Mouse (Mus musculus): ENCODE measurements around the gene Mybpc2. TPM values are rescaled to one million over a fixed set of nuclear protein-coding genes. Genes with fewer than 3 reads are reported as not detected.

Gene Mybpc2
- polyA plus RNA-seq, 1 experiment, result not detected

DNA sequence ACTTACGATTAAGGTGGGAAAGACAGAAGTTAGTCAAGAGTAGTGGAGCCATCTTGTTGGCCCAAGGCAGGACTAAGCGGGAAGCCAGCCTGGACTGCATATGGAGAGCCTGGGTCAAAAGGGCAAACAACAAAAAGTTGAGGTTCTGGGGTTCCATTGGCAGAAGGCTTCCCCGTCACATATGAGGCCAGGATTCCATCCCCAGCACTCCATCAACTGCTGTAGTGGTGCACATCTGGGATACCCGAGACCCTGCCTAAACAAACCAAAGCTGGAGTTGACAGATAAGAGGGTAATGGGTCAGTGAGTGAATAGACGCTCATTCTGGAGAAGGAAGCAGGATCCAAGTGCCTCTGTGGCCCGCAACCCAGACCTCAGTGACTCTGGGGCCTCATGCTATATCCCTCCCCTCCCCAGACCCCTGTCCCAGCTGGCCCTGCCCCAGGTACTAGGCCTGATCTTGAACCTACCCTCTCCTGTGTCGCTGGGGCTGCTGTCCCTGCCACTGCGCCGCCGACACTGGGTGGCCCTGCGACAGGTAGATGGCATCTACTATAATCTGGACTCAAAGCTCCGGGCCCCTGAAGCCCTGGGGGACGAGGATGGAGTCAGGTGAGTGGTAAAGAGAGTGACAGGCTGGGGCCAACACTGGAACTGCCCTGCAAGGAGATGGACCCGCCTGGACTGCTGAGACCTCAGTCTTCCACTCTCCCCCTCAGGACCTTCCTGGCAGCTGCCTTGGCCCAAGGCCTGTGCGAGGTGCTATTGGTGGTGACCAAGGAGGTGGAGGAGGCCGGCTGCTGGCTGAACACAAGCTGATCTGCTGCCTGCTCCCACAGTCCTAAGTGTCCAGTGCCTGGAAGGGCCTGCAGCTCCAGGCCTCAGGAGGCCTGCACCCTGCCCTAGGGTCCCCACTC lies 53.5 kb downstream of the Mybpc2 start:
- TF ChIP-seq CTCF (IDR thresholded peaks at IDR 0.05; ENCODE audit: control insufficient read depth, insufficient read depth, insufficient read length) (no peak), CEBPB (IDR thresholded peaks at IDR 0.05; ENCODE audit: low read depth) (no peak), MAX (IDR thresholded peaks at IDR 0.05) (no peak), FOSL1 (IDR thresholded peaks at IDR 0.05; ENCODE audit: insufficient read depth, low read length, poor library complexity, severe bottlenecking) (no peak), MYOD1 (IDR thresholded peaks at IDR 0.05; ENCODE audit: control insufficient read depth, insufficient read length, low read depth) (no peak), USF1 (IDR thresholded peaks at IDR 0.05; ENCODE audit: low read depth) (no peak), MYOG (IDR thresholded peaks at IDR 0.05; ENCODE audit: control insufficient read depth, extremely low read depth, insufficient read length) (no peak)
- Histone ChIP-seq H3K4me3 (ENCODE audit: insufficient read depth, poor library complexity, severe bottlenecking) (no peak overlapping the region), H3K36me3 (ENCODE audit: control insufficient read depth, insufficient read depth) (no peaks in the 10 kb centered on the region), H3K79me2 (ENCODE audit: control insufficient read depth, insufficient read depth) (no peaks in the 10 kb centered on the region), H3K79me3 (ENCODE audit: low read depth) (no peaks in the 10 kb centered on the region), H3ac (ENCODE audit: control insufficient read depth, insufficient read length, low read depth) (no peak overlapping the region), H3K27me3 (ENCODE audit: control insufficient read depth, insufficient read depth, insufficient read length) (peaks cover 15% of the 10 kb centered on the region)

DNA sequence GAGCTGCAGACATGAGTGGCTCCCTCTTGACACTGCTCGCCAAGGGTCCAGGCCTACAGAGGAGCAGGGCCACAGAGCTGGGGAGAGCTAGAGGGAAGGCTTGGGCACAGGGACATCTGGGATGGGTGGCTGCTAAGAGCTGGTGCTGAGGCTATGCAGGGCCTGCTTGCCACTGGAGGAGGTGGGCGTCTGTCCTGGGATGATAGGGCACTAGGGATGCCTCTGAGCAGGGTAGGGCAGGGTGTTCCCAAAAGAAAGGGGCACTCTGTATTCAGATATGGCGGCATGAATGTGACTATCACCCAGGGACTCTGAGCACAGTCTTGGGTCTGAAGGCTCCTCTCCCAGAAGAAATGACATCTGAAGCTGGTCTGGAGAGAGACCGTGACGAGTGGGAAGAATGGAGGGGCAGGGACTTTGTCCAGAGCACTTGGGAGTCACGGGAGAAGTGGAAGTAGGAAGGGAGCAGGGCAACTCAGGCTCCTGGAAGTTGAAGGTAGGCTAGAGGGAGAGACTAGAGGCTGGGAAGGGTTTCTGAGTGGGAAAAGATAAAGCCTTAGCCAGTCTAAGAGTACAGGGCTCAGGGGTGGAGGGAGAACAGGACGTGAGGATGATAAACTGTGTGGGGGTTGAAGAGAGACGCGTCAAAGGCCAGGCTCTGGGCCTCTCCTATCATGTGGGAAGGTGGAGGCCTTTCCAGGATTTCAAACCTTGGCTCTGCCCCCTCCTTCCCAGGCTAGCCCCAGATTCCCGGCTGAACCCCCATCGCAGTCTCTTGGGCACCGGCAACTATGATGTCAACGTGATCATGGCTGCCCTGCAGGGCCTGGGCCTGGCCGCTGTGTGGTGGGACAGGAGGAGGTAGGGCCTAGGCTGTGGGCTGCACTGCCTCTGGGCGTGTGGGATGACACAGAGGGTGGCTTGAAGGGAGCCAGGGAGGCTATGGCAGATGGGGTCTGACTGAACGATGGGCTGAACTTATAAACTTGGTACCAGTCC lies 54.5 kb downstream of the Mybpc2 start:
- Histone ChIP-seq H3K79me2 (ENCODE audit: control insufficient read depth, insufficient read depth) (no peaks in the 10 kb centered on the region), H3ac (ENCODE audit: control insufficient read depth, insufficient read length, low read depth) (no peak overlapping the region), H3K27me3 (ENCODE audit: control insufficient read depth, insufficient read depth, insufficient read length) (peaks cover 8% of the 10 kb centered on the region), H3K4me3 (ENCODE audit: insufficient read depth, poor library complexity, severe bottlenecking) (no peak overlapping the region), H3K79me3 (ENCODE audit: low read depth) (no peaks in the 10 kb centered on the region), H3K36me3 (ENCODE audit: control insufficient read depth, insufficient read depth) (no peaks in the 10 kb centered on the region)
- TF ChIP-seq MYOD1 (IDR thresholded peaks at IDR 0.05; ENCODE audit: control insufficient read depth, insufficient read length, low read depth), result no peak
- no peak for TF ChIP-seq USF1 (IDR thresholded peaks at IDR 0.05; ENCODE audit: low read depth)
- no peak for TF ChIP-seq MYOG (IDR thresholded peaks at IDR 0.05; ENCODE audit: control insufficient read depth, extremely low read depth, insufficient read length)
- TF ChIP-seq CTCF (IDR thresholded peaks at IDR 0.05; ENCODE audit: control insufficient read depth, insufficient read depth, insufficient read length), result no peak
- no peak for TF ChIP-seq CEBPB (IDR thresholded peaks at IDR 0.05; ENCODE audit: low read depth)
- TF ChIP-seq FOSL1 (IDR thresholded peaks at IDR 0.05; ENCODE audit: insufficient read depth, low read length, poor library complexity, severe bottlenecking), result no peak
- TF ChIP-seq MAX (IDR thresholded peaks at IDR 0.05), result no peak

DNA sequence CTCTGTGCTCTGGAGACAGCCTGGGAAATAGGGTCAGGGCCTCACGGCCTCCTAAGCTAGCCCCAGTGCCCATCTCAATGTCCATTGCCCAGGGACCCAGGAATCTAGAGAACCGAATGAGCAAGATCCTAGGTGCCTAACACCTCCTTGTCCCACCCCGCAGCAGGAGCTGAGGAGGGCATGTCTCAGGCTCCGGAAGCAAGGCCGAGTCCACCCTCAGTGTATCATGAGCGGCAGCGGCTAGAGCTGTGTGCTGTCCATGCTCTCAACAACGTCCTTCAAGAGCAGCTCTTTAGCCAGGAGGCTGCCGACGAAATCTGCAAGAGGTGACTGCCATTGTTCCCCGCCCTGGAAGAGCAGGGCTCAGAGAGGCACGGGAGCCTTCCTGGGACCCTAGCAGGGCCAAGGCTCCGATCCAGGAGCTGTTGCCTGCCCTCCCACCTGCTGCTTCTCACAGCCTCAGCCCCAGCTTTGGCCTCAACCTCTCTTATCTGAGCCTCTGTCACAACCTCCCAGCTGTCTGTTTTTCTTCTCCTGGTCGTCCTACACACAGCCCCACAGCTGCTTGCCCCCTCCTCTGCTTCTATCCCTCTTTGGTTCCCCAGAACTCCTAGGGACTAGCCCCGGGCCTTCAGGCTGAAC lies 55.7 kb downstream of the Mybpc2 start:
- peak overlapping the region; percentile 73 for H3ac ChIP-seq (ENCODE audit: control insufficient read depth, insufficient read length, low read depth)
- H3K36me3 ChIP-seq (ENCODE audit: control insufficient read depth, insufficient read depth), result no peaks in the 10 kb centered on the region
- no peaks in the 10 kb centered on the region for H3K79me3 ChIP-seq (ENCODE audit: low read depth)
- peak overlapping the region; percentile 63 for H3K4me3 ChIP-seq (ENCODE audit: insufficient read depth, poor library complexity, severe bottlenecking)
- peaks cover 10% of the 10 kb centered on the region for H3K27me3 ChIP-seq (ENCODE audit: control insufficient read depth, insufficient read depth, insufficient read length)
- H3K79me2 ChIP-seq (ENCODE audit: control insufficient read depth, insufficient read depth), result no peaks in the 10 kb centered on the region
- no peak for TF ChIP-seq MAX (IDR thresholded peaks at IDR 0.05)
- no peak for TF ChIP-seq USF1 (IDR thresholded peaks at IDR 0.05; ENCODE audit: low read depth)
- no peak for TF ChIP-seq CTCF (IDR thresholded peaks at IDR 0.05; ENCODE audit: control insufficient read depth, insufficient read depth, insufficient read length)
- TF ChIP-seq CEBPB (IDR thresholded peaks at IDR 0.05; ENCODE audit: low read depth), result no peak
- TF ChIP-seq FOSL1 (IDR thresholded peaks at IDR 0.05; ENCODE audit: insufficient read depth, low read length, poor library complexity, severe bottlenecking), result no peak
- TF ChIP-seq MYOG (IDR thresholded peaks at IDR 0.05; ENCODE audit: control insufficient read depth, extremely low read depth, insufficient read length), result no peak
- no peak for TF ChIP-seq MYOD1 (IDR thresholded peaks at IDR 0.05; ENCODE audit: control insufficient read depth, insufficient read length, low read depth)

DNA sequence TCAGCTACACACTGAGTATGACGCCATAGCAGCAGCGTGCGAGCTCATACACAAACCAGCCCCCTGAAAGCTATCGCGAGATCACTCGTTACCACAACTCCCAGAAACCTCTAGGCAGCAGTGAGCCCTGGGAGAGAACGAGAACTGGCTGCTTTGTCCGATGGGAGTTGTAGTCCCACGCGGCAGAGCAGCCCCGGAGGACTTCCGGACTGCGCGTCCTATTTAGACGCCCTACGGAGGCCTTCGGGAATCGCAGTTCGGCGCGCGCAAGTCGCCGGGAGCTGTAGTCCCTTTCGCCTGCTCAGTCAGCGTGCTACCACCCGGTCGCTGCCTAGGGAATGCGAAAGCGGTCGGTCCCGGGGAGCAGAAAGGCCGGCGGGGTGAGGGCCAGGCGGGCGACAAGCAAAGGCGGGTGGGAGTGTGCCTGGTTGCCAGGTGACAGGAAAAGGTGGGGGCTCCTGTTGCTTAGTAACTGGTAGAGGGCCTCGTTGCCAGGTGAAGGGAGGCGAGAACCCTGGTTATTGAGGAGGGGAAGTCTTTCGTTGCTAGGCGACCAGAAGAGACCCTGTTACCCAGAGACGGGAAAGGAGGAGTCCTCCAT lies 56.5 kb downstream of the Mybpc2 start, which contains the start of gene Josd2:
Gene Josd2, plus strand, starts transcription at position 170 of the 601 bp plus-strand sequence.
- no peaks in the 10 kb centered on the region for H3K36me3 ChIP-seq (ENCODE audit: control insufficient read depth, insufficient read depth)
- TF ChIP-seq MAX (IDR thresholded peaks at IDR 0.05), result peak; percentile 74
- no peak for TF ChIP-seq MYOD1 (IDR thresholded peaks at IDR 0.05; ENCODE audit: control insufficient read depth, insufficient read length, low read depth)
- H3K79me2 ChIP-seq (ENCODE audit: control insufficient read depth, insufficient read depth), result no peaks in the 10 kb centered on the region
- H3K27me3 ChIP-seq (ENCODE audit: control insufficient read depth, insufficient read depth, insufficient read length), result peaks cover 18% of the 10 kb centered on the region
- peak within 1 kb of the TSS; percentile 73 for H3ac ChIP-seq (ENCODE audit: control insufficient read depth, insufficient read length, low read depth)
- peak within 1 kb of the TSS; percentile 63 for H3K4me3 ChIP-seq (ENCODE audit: insufficient read depth, poor library complexity, severe bottlenecking)
- no peaks in the 10 kb centered on the region for H3K79me3 ChIP-seq (ENCODE audit: low read depth)

DNA sequence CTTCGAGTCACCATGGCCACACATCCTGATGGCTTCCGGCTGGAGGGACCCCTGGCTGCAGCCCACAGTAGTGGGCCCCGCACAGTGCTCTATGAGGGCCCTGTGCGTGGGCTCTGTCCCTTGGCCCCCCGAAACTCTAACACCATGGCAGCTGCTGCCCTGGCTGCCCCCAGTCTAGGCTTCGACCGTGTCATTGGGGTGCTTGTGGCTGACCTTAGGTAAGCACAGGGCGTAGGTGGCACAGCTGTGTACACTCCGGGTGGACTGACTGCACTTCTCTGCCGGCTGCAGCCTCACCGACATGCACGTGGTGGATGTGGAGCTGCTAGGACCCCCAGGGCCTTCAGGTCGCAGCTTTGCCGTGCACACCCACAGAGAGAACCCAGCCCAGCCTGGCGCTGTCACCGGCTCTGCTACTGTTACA lies 57.6 kb downstream of the Mybpc2 start:
- peaks cover 28% of the 10 kb centered on the region for H3K27me3 ChIP-seq (ENCODE audit: control insufficient read depth, insufficient read depth, insufficient read length)
- H3K4me3 ChIP-seq (ENCODE audit: insufficient read depth, poor library complexity, severe bottlenecking), result no peak overlapping the region
- no peaks in the 10 kb centered on the region for H3K36me3 ChIP-seq (ENCODE audit: control insufficient read depth, insufficient read depth)
- H3ac ChIP-seq (ENCODE audit: control insufficient read depth, insufficient read length, low read depth), result no peak overlapping the region
- TF ChIP-seq MYOD1 (IDR thresholded peaks at IDR 0.05; ENCODE audit: control insufficient read depth, insufficient read length, low read depth), result no peak
- no peak for TF ChIP-seq MYOG (IDR thresholded peaks at IDR 0.05; ENCODE audit: control insufficient read depth, extremely low read depth, insufficient read length)
- TF ChIP-seq CTCF (IDR thresholded peaks at IDR 0.05; ENCODE audit: control insufficient read depth, insufficient read depth, insufficient read length), result no peak
- TF ChIP-seq CEBPB (IDR thresholded peaks at IDR 0.05; ENCODE audit: low read depth), result no peak
- TF ChIP-seq USF1 (IDR thresholded peaks at IDR 0.05; ENCODE audit: low read depth), result no peak
- TF ChIP-seq FOSL1 (IDR thresholded peaks at IDR 0.05; ENCODE audit: insufficient read depth, low read length, poor library complexity, severe bottlenecking), result no peak
- TF ChIP-seq MAX (IDR thresholded peaks at IDR 0.05), result no peak
- H3K79me2 ChIP-seq (ENCODE audit: control insufficient read depth, insufficient read depth), result no peaks in the 10 kb centered on the region
- H3K79me3 ChIP-seq (ENCODE audit: low read depth), result no peaks in the 10 kb centered on the region
